Mouse (Mus musculus) frontal cortex, postnatal 14 days (tissue): ENCODE data around the gene Foxp4.

Experiments
- DNase-seq, 2 experiments: peaks; one replicate each; pipeline ENCODE4 v3.0.0; 2022; ENCODE audit warnings: low spot score in 2 of 2

The Foxp4 gene

DNA sequence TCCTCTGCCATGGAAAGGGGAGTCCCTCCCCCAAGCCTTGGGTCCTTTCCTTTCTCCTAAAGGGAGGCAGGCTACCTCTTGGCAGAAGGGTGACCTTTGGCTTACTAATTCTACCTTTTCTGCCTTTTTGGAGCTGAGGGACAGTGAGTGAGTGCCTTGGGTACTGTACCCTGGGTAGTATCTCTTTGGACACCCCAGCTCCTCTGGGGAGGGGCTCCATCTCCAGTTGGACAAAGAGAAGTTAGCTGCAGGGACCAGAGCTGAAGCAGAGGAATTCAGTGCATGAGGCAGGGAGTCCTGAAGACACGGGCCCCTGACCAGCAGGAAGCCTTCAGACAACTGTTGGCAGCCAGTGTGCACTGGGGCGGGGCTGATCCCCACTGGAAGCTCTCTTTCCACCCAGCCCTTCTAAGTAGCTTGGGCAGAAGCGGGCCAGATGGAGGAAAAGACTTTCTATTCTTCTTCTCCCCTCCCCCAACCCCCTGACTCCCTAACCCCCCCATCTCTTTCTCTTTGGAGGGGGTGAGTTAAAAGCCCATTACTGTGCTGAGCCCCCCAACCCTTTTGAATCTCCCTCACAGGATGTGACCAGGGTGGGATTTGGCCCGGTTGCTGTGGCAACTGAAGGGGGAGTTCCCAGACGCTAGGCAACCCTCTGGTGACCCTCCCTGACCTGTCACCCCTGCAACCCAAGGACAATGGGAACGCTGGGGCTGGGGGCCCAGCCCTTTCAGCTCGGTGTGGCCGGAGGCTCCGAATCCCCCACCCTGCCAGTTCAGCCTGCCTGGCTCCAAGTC lies 26.3 kb downstream of the Foxp4 start:
- no peak for DNase-seq

DNA sequence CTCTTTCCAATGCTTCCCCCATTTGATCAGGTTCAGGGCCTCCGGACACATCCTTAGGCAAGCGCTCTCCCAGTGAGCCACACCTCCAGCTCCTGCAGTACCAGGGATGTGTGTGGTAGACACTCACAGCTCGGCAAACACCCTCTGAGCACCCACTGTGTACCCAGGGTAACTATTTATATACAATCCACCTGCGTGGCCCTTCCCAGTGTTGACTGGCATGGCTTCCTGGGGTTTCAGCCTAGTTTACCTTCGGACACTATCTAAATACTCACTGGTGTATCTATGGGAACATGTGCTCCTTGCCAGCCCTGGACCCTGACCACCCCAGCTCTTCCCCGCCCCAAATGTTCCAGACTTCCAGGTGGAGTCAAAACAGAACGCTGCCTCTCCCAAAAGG lies 34.7 kb downstream of the Foxp4 start:
- DNase-seq, result no peak

DNA sequence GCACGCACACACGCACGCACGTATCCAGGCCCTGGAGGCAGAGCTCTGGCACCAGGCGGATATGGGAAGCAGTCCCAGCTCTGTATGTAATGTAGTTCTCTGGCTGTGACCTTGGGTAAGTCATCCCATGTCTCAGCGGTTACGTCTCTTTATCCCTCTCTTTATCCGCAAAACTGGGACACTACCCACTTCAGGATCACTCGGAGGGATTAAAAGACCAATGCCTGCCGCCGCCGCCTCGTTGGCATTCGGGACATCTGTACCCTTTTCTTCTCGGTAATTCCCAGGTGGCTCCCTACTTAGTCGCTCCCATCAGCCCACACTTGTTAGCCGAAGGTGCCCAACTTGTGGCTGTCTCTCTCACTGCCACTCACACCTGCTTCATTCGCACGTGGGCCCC lies 35.2 kb downstream of the Foxp4 start:
- no peak for DNase-seq

DNA sequence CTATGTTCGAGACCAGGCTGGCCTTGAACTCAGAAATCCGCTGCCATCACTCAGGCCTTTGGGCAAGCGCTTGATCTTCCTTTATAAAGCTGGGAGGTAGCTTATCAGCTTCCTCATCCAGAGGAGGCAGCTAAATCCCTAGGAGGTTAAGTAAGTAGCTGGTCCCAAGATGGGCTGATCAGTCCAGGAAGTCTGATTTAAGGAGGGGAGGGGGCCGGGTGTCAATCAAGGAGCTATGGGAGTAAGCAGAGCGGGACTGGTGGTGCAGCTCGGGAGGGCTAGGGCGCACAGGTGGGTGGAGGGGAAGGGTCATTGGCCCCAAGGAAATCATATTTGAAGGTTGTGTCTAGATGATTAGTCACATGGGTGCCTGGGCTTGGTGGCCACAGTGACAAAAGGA lies 35.8 kb downstream of the Foxp4 start:
- no peak for DNase-seq

DNA sequence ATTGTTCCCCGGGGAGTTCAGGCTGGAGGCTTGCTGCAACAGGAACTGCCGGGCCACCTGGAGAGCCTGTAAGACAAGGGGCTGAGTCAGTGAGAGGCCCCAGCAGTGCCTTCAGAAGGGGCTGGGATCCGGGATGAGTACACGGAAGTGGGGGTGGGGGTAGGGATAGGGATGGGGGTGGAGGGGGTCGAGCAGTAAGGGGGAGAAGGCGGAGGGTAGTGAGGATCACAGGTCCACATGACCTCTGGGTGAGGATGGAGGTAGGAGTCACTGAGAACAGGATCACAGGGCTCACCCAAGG lies 36.3 kb downstream of the Foxp4 start:
- DNase-seq, result no peak

DNA sequence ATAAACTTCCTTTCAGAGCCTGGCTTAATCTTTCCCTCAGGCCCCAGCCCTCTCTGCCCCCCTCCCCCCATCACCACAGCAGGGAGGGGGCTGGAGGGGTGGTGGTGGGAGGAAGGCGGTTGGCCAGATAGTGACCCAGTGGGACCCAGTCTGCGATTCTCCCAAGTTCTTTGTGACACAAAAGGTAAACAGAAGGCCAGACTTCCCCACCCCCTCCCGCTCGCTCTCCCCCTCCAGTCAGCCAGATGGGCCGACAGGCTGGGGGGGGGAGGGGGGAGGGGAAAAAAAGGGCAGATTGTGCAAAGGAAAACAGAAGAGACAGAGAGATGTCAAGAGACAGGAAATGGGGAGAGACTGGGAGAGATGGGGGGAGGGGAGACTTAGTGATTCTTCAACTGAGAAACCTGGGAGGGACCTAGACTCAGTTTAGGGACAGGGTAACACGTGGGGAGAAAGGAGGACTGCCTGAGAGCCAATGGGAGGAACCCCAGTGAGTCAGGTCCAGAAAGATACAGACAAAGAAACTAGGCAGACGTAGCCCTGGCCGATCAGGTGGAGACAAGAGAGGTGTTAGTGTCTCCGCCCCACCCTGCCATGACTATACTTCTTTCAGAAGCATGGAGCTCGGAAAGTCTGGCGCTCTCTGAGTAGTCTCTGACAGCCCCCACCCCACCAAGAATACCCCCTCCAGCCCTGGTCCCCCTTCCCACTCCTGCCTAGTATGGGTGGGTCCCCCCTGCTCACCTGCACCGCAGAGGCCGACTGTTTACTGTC lies 36.9 kb downstream of the Foxp4 start:
- no peak for DNase-seq

DNA sequence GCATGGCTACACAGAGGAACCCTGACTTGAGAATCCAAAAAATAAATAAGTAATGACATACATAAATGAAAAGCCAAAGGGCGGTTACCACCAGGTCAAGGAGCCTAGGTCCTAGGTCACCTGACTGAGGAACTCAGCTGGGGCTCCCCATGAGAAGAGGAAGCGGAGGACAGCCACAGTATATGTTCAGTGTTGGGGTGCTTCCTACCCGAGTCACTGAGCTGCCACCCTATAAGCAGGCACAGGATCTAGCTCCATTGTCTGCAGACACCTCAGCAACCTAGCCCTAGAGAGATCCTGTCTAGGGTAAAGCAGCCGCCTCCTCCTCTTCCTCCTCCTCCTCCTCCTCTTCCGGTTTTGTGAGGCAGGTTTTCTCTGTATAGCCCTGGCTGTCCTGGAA lies 41.3 kb downstream of the Foxp4 start:
- DNase-seq, result no peak

DNA sequence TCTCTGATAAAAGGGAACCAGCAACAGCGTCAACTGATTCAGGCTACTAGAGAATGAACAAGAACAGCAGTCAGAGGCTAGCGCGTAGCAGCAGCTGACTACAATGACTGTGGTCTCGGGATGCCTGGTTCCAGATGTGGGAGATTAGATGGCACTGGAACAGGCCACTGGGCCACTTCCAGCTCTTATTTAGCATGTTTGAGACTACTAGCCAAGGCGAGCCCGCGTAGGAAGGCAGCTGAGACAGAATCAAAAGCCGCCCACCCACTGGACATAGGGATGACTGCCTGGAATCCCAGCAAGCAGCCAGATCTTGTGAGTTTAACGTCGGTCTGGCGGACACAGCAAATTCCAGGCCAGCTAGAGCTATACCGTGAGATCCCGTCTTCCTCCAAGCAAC lies 43.1 kb downstream of the Foxp4 start:
- DNase-seq, result no peak

DNA sequence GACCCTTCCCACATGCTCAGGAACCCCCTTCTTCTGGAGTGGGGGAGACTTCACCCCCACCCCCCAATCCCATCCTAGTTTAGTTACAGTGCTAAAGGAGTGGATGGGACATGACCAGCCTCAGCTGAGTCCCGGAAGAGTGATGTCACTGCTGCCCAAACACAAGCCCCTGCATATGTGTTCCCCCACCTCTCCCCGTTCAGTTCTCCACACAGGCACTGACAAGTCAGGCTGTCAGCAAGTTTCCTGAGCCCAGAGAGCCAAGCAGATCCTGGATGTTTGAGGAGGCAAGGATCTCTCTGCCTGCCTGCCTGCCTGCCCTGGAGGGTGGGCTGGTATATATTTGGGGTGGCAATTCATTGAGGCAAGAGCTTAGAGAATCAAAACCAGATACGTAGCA lies 45.2 kb downstream of the Foxp4 start:
- no peak for DNase-seq

DNA sequence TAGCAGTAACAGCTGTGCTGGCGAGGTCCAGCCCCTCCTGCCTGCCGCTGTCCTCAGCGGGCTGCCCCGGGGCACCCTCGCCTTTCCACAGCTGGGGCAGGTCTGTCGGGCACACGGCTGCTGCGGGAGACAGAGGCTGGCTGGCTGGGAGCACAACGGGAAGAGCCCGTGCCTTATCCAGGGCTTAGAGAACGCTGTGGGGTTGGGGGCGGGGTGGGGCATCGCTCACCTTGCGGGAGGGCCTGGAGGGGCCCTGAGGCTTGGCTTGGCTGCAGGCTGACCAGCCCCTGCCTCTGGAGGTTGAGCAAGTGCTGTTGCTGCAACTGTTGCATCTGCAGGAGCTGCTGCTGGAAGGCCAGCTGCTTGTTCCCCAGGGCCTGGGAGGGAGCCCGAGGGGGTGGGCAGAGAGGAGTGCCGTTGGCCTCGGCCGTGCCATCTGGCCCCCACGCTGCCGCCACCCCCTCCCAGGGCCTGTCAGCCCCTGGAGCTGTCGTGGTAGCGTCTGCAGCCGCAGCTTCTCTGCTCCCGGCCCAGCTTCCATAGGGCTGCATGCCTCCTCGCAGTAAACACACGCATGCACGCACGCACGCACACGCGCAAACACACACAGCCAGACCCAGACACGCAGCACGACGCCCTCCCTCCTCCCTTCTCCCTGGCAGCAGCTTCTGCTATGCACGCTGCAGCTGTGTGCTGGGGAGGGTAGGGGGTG lies 45.9 kb downstream of the Foxp4 start:
- DNase-seq, result peak in 1 of 2 experiments; percentile 64

DNA sequence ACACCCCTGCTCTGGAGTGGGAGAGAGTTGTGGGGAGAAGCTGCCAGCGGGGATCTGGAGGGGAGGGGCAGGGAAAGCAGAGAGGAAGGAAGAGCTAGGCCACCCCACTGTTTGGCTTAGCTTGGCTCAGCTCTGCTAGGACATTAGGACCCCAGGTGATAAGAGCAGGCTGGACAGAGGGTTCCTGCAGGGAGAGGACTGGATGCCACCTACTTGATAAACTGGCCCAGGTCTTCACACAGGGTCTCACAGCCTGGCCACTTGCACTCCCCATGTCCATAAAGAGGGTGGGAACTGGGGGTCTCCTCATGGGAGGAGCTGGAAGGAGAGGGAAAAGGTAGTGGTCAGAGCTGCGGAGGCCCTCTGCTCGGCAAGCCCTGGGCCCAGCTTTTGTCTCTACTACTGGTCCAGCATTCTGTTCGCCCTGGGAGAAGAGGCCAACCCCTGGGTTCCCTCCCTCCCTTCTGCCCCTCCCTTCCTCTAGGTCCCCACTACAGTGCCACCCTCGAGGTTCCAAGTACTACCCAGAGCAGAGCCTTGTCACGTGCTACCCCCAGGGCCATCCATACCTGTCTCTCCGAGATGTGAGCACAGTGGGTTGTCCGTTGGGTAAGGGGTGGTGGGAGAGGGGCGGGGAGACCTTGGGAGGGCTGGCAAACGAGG lies 46.6 kb downstream of the Foxp4 start:
- no peak for DNase-seq

DNA sequence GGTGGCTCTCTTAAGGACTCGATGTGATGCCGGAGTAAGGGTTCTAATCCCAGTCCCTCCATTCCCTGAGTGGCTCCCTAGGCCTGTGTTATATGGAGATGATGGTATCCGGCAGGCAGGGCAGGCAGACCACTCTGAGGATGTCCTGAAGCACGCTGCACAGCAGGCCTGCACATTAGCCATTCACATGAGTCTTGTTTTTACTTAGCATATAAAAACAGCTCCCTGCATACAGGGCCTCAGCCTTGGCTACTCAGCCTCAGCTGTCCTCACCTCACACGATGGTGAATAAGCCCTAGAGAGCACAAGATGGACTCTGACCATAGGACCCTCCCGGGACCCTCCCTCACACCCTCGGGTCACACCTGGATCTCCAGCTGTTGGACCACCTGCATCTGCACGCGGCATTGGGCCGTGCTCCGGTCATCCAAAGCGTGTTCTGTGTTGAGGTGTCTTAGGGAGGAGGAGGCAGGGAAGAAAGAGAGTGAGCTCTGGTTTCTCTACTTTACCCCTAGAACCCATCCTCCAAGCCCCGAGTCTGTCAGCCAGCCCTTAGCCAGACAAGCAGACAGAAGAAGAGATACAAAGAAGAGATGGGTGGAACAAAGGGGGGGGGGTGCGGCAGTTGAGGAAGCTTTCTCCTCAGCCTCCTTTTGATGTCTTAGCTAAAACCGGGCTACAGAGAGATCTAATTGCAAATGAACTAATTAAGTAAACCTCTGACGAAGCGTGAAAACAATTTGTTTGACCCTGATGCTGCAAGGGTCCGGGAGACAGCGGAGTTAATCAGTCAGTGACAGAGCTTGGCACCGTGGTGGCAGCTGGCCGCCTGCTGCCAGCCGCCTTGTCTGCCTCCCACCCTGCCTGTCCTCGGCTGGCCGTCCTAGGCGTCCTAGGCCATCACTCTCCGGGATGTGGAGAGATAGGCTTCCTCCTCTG lies 47.4 kb downstream of the Foxp4 start:
- no peak for DNase-seq

DNA sequence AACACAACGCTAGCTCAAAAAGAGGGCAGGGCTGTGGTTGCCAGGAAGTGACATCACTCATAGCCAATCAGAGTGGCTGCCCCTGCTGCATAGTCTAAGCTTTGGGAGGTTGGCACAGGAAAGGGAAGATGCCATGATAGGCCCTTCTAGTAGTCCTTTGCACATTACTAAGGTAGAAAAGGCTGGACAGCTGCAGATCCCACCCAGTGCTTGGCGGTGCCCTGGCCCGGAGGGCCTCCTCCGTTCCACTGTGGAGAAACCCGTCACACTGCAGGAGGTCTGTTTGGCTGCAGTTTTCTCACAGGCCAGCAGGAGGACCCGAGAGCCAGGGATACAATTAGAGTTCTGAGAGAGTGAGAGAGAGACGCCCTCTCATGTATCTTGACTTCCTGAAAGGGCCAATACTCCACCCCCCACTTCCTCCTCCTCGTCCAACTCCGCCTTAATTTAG lies 51.1 kb downstream of the Foxp4 start:
- peak; percentile 86 to 88 for DNase-seq

DNA sequence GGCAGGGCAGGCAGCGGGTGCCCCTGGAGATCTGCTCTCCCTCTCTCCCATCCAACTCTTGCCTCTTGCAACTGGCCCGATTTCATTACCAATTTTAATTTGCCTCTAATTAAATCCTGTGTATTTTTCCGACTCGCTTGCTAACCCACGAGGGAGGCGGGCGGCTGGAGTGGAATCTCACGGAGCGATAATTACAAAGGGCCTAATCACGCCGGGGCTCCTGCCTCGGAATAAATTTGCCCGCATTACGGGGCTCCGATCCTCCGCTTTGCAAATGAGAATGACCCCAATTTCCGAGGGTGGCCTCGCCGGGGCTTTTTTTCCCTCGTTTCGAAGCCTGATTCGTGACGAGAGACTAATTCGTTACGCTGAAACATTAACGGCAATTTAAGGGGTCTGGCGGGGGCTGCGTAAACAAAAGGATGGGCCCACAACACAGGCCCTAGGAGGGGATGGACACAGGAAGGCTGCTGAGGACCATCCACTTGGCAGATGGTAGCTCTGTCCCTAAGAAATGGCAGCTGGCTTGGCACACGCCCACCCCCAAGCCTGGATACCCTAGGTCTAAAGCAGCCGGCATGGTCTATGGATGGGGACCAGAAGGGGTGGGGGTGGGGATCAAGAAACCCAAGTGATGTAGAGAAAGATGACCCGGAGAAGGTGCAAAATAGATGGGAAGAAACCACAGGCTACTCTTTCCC lies 52.0 kb downstream of the Foxp4 start:
- DNase-seq, result no peak

DNA sequence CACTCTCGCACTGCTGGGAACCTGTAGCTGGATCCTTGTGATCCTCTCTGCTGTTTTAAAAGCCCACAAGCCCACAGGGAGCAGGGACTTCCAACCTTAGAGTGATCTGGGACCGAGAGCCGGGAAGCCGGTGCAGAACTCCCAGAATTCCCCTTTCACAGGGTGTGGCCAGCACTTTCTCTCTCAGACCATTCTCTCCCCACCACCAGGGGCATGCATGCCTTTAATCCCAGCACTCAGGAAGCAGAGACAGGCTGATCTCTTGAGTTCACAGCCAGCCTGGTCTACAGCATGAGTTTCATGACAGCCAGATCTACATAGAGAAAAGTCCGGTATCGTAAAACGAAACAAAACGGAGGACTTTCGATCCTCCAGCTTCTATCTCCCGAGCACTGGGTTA lies 54.6 kb downstream of the Foxp4 start:
- DNase-seq, result no peak

DNA sequence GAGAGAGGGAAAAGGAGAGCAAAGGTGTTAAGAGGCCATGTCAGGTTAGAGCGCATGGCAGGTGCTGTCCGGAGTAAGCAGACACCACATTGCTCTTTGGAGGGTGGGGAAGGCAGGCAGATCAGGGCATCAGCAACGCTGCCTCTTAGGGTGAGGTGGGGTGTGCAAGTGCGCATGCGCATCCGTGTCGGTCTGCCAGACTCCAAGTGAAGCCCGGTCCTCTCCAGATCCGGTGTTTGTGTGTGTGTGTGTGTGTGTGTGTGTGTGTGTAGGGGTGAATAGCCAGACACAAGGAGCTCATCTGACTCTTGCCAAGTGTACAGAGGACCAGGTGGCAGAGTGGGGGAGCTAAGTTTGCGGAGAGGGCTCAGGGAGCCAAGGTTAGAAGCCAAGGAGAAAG lies 58.4 kb downstream of the Foxp4 start:
- DNase-seq, result no peak

DNA sequence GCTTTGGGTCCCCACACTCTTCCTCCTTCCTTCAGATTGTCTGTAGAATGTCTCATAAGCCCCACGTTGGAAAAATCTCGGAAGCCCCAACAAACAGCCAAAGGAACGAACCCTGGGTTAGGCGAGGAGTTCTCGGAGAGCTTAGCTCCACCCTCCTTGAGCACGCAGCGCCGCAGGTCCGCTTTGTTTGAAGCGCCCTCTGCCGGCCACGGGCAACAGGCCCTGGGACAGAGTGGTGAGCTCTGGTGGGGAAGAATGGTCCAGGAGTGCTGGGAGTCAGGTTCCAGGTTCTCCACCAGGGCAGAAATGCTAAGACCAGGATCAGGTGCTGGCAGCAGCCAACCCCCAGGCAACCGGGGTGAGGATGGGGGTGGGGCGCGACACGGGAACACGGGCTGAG lies 59.9 kb downstream of the Foxp4 start:
- DNase-seq, result peak in 1 of 2 experiments; percentile 79

DNA sequence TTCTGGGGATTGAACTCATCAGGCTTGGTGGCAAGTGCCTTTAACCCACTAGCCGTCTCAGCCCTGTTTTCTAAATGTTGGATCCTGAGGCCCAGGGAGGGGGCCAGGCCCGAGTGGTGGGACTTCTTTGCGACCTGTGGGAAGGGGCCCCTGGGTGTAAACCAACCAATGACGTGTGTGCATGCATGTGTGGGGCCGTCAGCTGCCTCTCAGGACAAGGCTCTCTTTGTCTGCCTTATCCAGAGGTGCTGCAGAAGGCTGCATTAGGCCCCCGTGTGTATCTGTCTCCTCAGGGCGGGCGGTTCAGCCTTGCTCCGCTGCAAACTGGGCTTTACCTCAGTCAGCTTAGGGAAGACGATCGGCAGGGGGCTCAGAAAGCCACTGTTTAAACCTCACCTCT lies 61.0 kb downstream of the Foxp4 start:
- DNase-seq, result no peak

DNA sequence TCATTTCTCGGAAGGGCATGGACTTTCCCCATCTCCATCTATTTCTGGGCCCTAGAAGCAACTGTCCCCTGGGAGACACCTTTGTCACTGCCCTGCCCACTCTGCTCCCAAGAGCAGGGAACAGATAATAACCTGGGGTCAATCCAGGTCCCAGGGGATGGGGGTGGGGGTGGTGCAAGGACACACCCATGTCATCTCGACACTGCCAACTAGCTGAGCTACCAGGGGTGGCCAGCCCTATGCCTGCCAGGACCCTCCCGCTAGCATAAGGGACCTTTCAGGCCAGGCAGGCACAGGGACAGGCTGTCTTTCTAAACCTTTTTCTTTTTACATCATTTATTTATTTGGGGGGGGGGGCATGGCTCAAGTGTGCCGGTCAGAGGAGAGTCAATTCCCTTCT lies 61.4 kb downstream of the Foxp4 start:
- no peak for DNase-seq

DNA sequence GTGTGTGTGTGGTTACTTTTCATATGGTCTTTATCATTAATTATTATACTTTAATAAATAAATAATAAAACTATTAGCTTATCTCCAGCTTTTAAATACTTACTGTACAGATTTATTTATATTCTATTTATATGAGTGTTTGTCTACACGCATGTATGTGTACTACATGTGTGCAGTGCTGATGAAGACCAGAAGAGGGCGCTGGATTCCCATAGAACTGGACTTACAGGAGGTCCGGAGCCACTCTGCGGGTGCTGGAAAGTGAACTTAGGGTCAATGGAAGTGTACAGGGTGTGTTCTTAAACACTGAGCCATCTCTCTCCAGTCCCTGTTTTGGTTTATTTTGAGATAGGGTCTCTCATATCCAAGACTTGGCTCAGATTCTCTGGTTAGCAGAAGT lies 68.9 kb downstream of the Foxp4 start:
- DNase-seq, result no peak

DNA sequence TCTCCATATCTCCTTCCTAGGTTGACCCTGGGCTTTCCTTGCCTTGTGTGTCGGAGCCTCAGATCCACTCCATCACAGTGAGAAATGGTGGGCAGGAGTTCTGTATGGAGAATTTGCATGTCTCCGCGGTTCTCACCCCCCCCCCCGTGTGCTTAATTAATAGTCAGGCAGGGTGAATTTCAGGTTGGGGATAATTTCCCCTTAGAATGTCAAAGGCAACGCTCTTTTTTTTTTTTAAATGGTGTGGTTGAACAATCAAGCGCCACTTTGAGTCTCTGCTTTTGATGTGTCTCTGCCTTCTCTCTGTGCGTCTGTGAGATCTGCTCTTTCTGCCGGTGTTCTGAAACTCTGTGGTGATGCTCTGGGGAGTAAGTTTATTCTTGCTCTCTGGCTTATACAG lies 69.5 kb downstream of the Foxp4 start:
- no peak for DNase-seq
